Comparison of ENCODE assay signal across 22 mouse cellular contexts in the genomic region with DNA sequence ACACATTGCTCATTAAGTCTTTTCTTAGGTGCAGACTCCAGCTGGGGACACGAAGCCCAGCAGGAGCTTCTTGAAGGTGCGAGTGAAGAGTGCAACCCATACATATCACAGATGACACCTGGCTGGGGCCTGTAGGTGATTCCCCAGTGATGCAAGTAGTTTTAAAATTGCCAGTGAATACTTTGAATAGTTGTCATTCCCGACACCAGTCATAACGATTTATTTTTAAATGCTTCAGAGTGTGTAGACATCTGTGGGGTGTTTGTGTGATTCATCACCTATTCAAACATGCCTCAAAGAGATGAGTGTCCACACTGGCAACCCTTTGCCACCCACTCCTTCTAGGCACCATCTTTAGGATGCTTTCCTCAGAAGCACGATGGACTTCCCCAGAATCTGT.
DNase-seq lines count a peak whose midpoint lies in the region; ATAC-seq and TF ChIP-seq lines count a peak whose summit lies in the region.
"Had no signal": no experiment of that assay in that cellular context is flagged by ENCODE, and none has a peak within 500 bp of the region (broad histone marks: within the 10 kb centered on the region; RNA-seq: fewer than 3 reads in every experiment).

No protein-coding gene starts in this region.

- no peaks in the 10 kb centered on the region for H3K9me3 ChIP-seq in midbrain, embryonic 11.5 days (ENCODE audit: control insufficient read depth, low read length)
- no peaks in the 10 kb centered on the region for H3K9me3 ChIP-seq in midbrain, embryonic 14.5 days (ENCODE audit: control insufficient read depth, low read length)
- no peaks in the 10 kb centered on the region for H3K9me3 ChIP-seq in CH12.LX (replicated peaks; ENCODE audit: low read length)
- no peaks in the 10 kb centered on the region for H3K9me3 ChIP-seq in hindbrain, embryonic 12.5 days (replicated peaks)
- H3K9me3 ChIP-seq: embryonic facial prominence, embryonic 10.5 days; embryonic facial prominence, embryonic 12.5 days; forebrain, embryonic 13.5 days; forebrain, embryonic 15.5 days had no signal

- CTCF ChIA-PET in Patski (lab: Charles Lee), result no interaction called here

- dilution Hi-C loops in CH12.LX (cut with MboI; ENCODE audit: extremely low pct_ligation_motif_present, extremely low pct_unique_long_range_greater_than_20kb, low sequenced_read_pairs), result no loop called here

- H3K4me3 ChIP-seq in midbrain, embryonic 11.5 days (ENCODE audit: low read depth, low read length), result no peak overlapping the region
- no peak overlapping the region for H3K4me3 ChIP-seq in midbrain, embryonic 14.5 days (replicated peaks; ENCODE audit: low read depth, low read length)
- no peak overlapping the region for H3K4me3 ChIP-seq in CH12.LX (replicated peaks in 1 of 3; ENCODE audit: low read depth in 2 of 3, low read length in 2 of 3, poor library complexity in 1 of 3)
- H3K4me3 ChIP-seq in hindbrain, embryonic 12.5 days, result no peak overlapping the region
- H3K4me3 ChIP-seq: embryonic facial prominence, embryonic 10.5 days; embryonic facial prominence, embryonic 12.5 days; forebrain, embryonic 13.5 days; forebrain, embryonic 15.5 days had no signal

- no peak overlapping the region for H3K27ac ChIP-seq in midbrain, embryonic 11.5 days (ENCODE audit: low read depth, low read length)
- H3K27ac ChIP-seq in midbrain, embryonic 14.5 days (replicated peaks; ENCODE audit: low read depth, low read length), result no peak overlapping the region
- no peak overlapping the region for H3K27ac ChIP-seq in CH12.LX (ENCODE audit: insufficient read depth, low read depth)
- no peak overlapping the region for H3K27ac ChIP-seq in hindbrain, embryonic 12.5 days
- H3K27ac ChIP-seq: embryonic facial prominence, embryonic 10.5 days; embryonic facial prominence, embryonic 12.5 days; forebrain, embryonic 13.5 days; forebrain, embryonic 15.5 days had no signal

- H3K79me2 ChIP-seq in CH12.LX (replicated peaks; ENCODE audit: control insufficient read depth, extremely low read depth, insufficient read depth, poor library complexity, severe bottlenecking), result no peaks in the 10 kb centered on the region

- no peak for ATAC-seq in midbrain, embryonic 11.5 days (ENCODE audit: low FRiP score)
- ATAC-seq in midbrain, embryonic 14.5 days (ENCODE audit: low FRiP score, low TSS enrichment), result no peak
- peak; percentile 63 for ATAC-seq in Patski
- no peak for ATAC-seq in hindbrain, embryonic 12.5 days (ENCODE audit: low FRiP score)
- ATAC-seq: CD4-positive, CD25-positive, alpha-beta regulatory T cell, adult 4 months; forebrain, embryonic 13.5 days; forebrain, embryonic 15.5 days; forebrain, postnatal 0 days had no signal

- no peak for TF ChIP-seq RAD21 in CH12.LX (IDR thresholded peaks at IDR 0.05; ENCODE audit: low read depth, low read length)

- H3K36me3 ChIP-seq in midbrain, embryonic 11.5 days (ENCODE audit: control insufficient read depth, insufficient read depth, low read length), result no peaks in the 10 kb centered on the region
- H3K36me3 ChIP-seq in midbrain, embryonic 14.5 days (ENCODE audit: control insufficient read depth, insufficient read depth, low read length), result no peaks in the 10 kb centered on the region
- no peaks in the 10 kb centered on the region for H3K36me3 ChIP-seq in CH12.LX (replicated peaks in 1 of 2; ENCODE audit: control insufficient read depth in 1 of 2, insufficient read depth in 1 of 2, low read length in 1 of 2)
- H3K36me3 ChIP-seq in hindbrain, embryonic 12.5 days, result no peaks in the 10 kb centered on the region
- H3K36me3 ChIP-seq: embryonic facial prominence, embryonic 10.5 days; embryonic facial prominence, embryonic 12.5 days; forebrain, embryonic 15.5 days had no signal

- no peaks in the 10 kb centered on the region for H3K4me1 ChIP-seq in midbrain, embryonic 11.5 days (ENCODE audit: control insufficient read depth, insufficient read depth, low read length)
- H3K4me1 ChIP-seq in midbrain, embryonic 14.5 days (ENCODE audit: control insufficient read depth, insufficient read depth, low read length), result no peaks in the 10 kb centered on the region
- peaks cover 3 to 19% of the 10 kb centered on the region in 2 experiments for H3K4me1 ChIP-seq in CH12.LX (ENCODE audit: control insufficient read depth in 1 of 2, insufficient read depth in 2 of 2)
- 0 out of 2 replicates have a peak, but pooled peaks cover 2% of the 10 kb centered on the region for H3K4me1 ChIP-seq in hindbrain, embryonic 12.5 days
- H3K4me1 ChIP-seq: embryonic facial prominence, embryonic 10.5 days; embryonic facial prominence, embryonic 12.5 days; forebrain, embryonic 13.5 days; forebrain, embryonic 15.5 days had no signal

- in situ Hi-C loops in CH12.LX (cut with MboI; ENCODE audit: low pct_ligation_motif_present, low pct_unique_long_range_greater_than_20kb, low sequenced_read_pairs), result no loop called here
- in situ Hi-C loops in Patski (cut with MboI; ENCODE audit: low pct_unique_long_range_greater_than_20kb), result no loop called here

- peak; percentile 54 for DNase-seq in midbrain, embryonic 11.5 days (ENCODE audit: low spot score, missing footprints)
- no peak for DNase-seq in midbrain, embryonic 14.5 days
- DNase-seq in CH12.LX (ENCODE audit: extremely low read depth) (peak; percentile 24), Patski (ENCODE audit: low read depth, low spot score) (no peak)
- DNase-seq in ovary, postnatal 36 days (ENCODE audit: low spot score), result no peak
- no peak for DNase-seq in testis, postnatal 10 days (ENCODE audit: low spot score)
- DNase-seq: adrenal gland, adult 2 months; adrenal gland, postnatal 10 days; adrenal gland, postnatal 25 days; B cell, adult 2 months; cerebellum, adult 11-12 months; cerebellum, adult 2 months; cerebellum, adult 9-10 months; cerebellum, postnatal 10 days; cerebellum, postnatal 25 days; forebrain, postnatal 0 days had no signal

- 78% methylated on average over 5 of the region's 5 CpGs for WGBS in midbrain, embryonic 11.5 days
- 83% methylated on average over 5 of the region's 5 CpGs for WGBS in midbrain, embryonic 14.5 days
- WGBS in hindbrain, embryonic 12.5 days, result 80% methylated on average over 5 of the region's 5 CpGs

- TF ChIP-seq CTCF in CH12.LX (conservative IDR thresholded peaks at IDR 0.05 in 1 of 2, IDR thresholded peaks at IDR 0.05 in 1 of 2; ENCODE audit: low read depth in 2 of 2, low read length in 2 of 2), result no peak
- TF ChIP-seq CTCF in Patski (IDR thresholded peaks at IDR 0.05), result no peak

- H3K4me2 ChIP-seq in midbrain, embryonic 11.5 days, result no peak overlapping the region
- no peak overlapping the region for H3K4me2 ChIP-seq in midbrain, embryonic 14.5 days (ENCODE audit: low read length)
- H3K4me2 ChIP-seq in CH12.LX (ENCODE audit: insufficient read depth, low read depth, poor library complexity, severe bottlenecking), result peak overlapping the region; percentile 45; the same call in 1 of the 2 replicates
- H3K4me2 ChIP-seq in hindbrain, embryonic 12.5 days (replicated peaks), result no peak overlapping the region
- H3K4me2 ChIP-seq: embryonic facial prominence, embryonic 12.5 days; forebrain, embryonic 13.5 days; forebrain, embryonic 15.5 days had no signal

- no peaks in the 10 kb centered on the region for H3K27me3 ChIP-seq in midbrain, embryonic 11.5 days (ENCODE audit: control insufficient read depth, insufficient read depth, low read length)
- H3K27me3 ChIP-seq in midbrain, embryonic 14.5 days (ENCODE audit: control insufficient read depth, insufficient read depth, low read length), result no peaks in the 10 kb centered on the region
- H3K27me3 ChIP-seq in CH12.LX (replicated peaks) (no peaks in the 10 kb centered on the region), Patski (no peaks in the 10 kb centered on the region)
- no peaks in the 10 kb centered on the region for H3K27me3 ChIP-seq in hindbrain, embryonic 12.5 days
- H3K27me3 ChIP-seq: embryonic facial prominence, embryonic 12.5 days had no signal

- H3K9ac ChIP-seq in midbrain, embryonic 11.5 days (ENCODE audit: low read length), result no peak overlapping the region
- no peak overlapping the region for H3K9ac ChIP-seq in midbrain, embryonic 14.5 days (replicated peaks; ENCODE audit: low read length)
- H3K9ac ChIP-seq in CH12.LX (ENCODE audit: insufficient read depth, low read depth), result no peak overlapping the region
- no peak overlapping the region for H3K9ac ChIP-seq in hindbrain, embryonic 12.5 days
- H3K9ac ChIP-seq: embryonic facial prominence, embryonic 12.5 days; forebrain, embryonic 13.5 days; forebrain, embryonic 15.5 days; forebrain, postnatal 0 days had no signal

- POLR2A ChIA-PET in Patski (lab: Charles Lee), result no interaction called here

- no peak for TF ChIP-seq POLR2A in CH12.LX (IDR thresholded peaks at IDR 0.05; ENCODE audit: low read depth, low read length)

- no peak for TF ChIP-seq EP300 in CH12.LX (IDR thresholded peaks at IDR 0.05; ENCODE audit: low read length)

TF ChIP-seq in CH12.LX, 34 proteins besides CTCF, POLR2A, EP300 and RAD21:
- TF ChIP-seq ETS1 (conservative IDR thresholded peaks at IDR 0.05; ENCODE audit: low read depth, low read length) (peak; percentile 19; the same call in 1 of the 2 replicates), PAX5 (IDR thresholded peaks at IDR 0.05; ENCODE audit: low read length) (no peak)

Comparison
In these comparisons a context has a peak if more than half of its experiments do, and no peak if none do; other contexts are left out.
1. DNase-seq: peak in midbrain, embryonic 11.5 days (single experiment) and CH12.LX (single experiment); none in midbrain, embryonic 14.5 days (single experiment), Patski (single experiment), ovary, postnatal 36 days (single experiment) and testis, postnatal 10 days (single experiment).